Comparison of ENCODE assay signal across 25 mouse cellular contexts in the genomic region with DNA sequence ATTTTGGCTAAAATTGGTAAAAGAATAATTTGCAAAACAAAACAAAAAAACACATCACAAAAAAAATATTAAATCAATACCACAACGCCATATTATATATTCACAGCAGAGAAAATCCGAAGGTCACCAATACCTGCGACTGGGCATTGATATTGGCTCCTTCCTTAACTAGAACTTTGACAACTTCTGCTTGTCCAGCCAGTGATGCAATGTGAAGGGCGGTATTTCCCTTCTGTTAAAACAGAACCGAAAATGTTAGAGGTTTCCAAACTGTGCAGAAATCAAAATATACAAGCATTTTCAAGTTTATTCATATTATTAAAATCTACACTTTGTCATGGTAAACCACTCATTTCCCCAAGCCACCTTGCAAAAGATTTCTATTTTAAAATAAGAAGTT.
"Had no signal": no experiment of that assay in that cellular context is flagged by ENCODE, and none has a peak within 500 bp of the region (broad histone marks: within the 10 kb centered on the region; RNA-seq: fewer than 3 reads in every experiment).

No protein-coding gene starts in this region.

- H3K9ac ChIP-seq: heart, embryonic 13.5 days; heart, embryonic 15.5 days; hindbrain, embryonic 12.5 days; hindbrain, embryonic 14.5 days; limb, embryonic 13.5 days; limb, embryonic 15.5 days; liver, embryonic 14.5 days had no signal

- H3K4me1 ChIP-seq: hindbrain, embryonic 10.5 days; hindbrain, embryonic 12.5 days; limb, embryonic 15.5 days had no signal

- H3K4me2 ChIP-seq: heart, embryonic 11.5 days; heart, embryonic 13.5 days; heart, embryonic 15.5 days; hindbrain, embryonic 12.5 days; hindbrain, embryonic 14.5 days; limb, embryonic 13.5 days; limb, embryonic 15.5 days; liver, embryonic 11.5 days had no signal

- DNase-seq: gastrocnemius, postnatal 14 days; gastrocnemius, postnatal 36 days; heart, adult 2 months; heart, postnatal 4 days; kidney, adult 11 months; kidney, adult 2 months; kidney, adult 9 months; kidney, postnatal 10 days; kidney, postnatal 25 days; kidney, postnatal 4 days; layer of hippocampus, adult 9-11 months; layer of hippocampus, postnatal 36 days; left cerebral cortex, postnatal 4 days had no signal

- ATAC-seq: hindbrain, embryonic 16.5 days; intestine, embryonic 16.5 days had no signal

- H3K27ac ChIP-seq: heart, adult 2 months; heart, embryonic 13.5 days; heart, embryonic 15.5 days; hindbrain, embryonic 10.5 days; hindbrain, embryonic 12.5 days; hindbrain, embryonic 14.5 days; limb, embryonic 13.5 days; limb, embryonic 15.5 days; liver, embryonic 14.5 days had no signal

- H3K36me3 ChIP-seq: heart, embryonic 13.5 days; heart, embryonic 15.5 days; hindbrain, embryonic 10.5 days; hindbrain, embryonic 12.5 days; limb, embryonic 13.5 days; limb, embryonic 15.5 days had no signal

- H3K27me3 ChIP-seq: heart, embryonic 13.5 days; heart, embryonic 15.5 days; hindbrain, embryonic 12.5 days; limb, embryonic 13.5 days; limb, embryonic 15.5 days had no signal

- H3K9me3 ChIP-seq: heart, embryonic 13.5 days; heart, embryonic 15.5 days; hindbrain, embryonic 10.5 days; hindbrain, embryonic 12.5 days; limb, embryonic 13.5 days; limb, embryonic 15.5 days had no signal

- H3K4me3 ChIP-seq: heart, adult 2 months; heart, embryonic 13.5 days; heart, embryonic 15.5 days; hindbrain, embryonic 10.5 days; hindbrain, embryonic 12.5 days; limb, embryonic 13.5 days; limb, embryonic 15.5 days had no signal
